Mouse (Mus musculus): ENCODE measurements around the gene Acsl6.
"Not testable (repeated sequence)": the region's sequence is repeated elsewhere in the genome, so short reads cannot be mapped to it uniquely, and the experiment has no call there.

Acsl6 gene

DNA sequence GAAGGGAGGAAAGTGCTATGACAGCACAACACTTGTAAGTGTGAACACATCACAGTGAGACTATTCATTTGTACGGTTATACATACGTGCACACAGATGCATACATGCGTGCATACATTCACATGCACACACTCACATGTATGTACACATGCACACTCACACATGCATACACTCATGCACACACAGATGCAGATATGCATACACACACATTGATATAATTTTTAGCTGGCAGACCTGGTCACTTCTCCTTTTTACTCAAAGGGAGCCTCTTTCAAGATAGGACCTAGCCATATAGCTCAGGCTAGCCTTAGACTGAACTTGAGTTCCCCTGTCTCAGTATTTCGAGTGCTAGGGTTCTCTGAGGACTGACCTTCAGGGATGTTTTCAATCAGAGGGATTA lies 87.7 kb downstream of the Acsl6 start:
- peak; percentile 18 for DNase-seq (ENCODE audit: low read depth, low spot score)

- DNase-seq (ENCODE audit: low read depth, low spot score) = no peak
Observed at GRCm38 (mm10) chr11:54396686-54397085, 93.1 kb downstream of the Acsl6 start.

- no peak for DNase-seq (ENCODE audit: low read depth, low spot score)
Observed at GRCm38 (mm10) chr11:54398058-54398457, 94.5 kb downstream of the Acsl6 start.

DNA sequence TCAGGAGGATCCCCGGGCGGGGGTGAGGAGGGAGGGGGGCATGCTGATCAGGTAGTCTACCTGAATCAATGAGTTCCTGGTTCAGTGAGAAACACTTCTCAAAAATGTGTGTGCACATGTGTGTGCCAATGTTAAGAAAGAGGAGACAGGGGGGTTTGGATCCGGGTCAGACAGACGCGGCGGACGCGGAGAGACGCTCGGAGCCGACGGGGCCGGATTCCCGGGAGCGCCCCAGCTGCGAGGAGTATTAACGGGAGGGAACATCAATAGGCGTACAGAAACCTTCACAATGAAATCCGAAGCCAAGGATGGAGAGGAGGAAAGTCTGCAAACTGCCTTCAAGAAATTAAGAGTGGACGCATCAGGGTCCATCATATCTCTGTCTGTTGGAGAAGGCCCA lies 97.2 kb downstream of the Acsl6 start:
- DNase-seq (ENCODE audit: low read depth, low spot score) = not testable (repeated sequence)

DNA sequence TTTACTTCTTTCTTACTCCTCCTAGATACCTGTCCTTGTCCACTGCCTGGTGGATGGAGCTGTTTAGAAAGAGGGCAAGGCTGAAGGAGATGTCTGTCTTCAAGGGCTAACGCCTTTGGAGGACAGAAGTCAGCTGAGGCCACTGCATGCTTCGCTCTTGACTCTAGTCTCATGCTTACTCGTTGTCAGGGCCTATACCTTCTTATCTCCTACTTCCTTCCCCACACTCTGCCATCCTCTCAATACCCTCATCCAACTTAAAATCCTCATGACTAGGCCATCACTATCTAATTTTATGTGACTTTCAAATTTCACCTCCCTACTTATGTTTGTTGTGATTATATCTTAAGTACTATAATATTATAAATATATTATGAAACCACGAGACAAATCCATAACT lies 101.3 kb downstream of the Acsl6 start:
- no peak for DNase-seq (ENCODE audit: low read depth, low spot score)

DNA sequence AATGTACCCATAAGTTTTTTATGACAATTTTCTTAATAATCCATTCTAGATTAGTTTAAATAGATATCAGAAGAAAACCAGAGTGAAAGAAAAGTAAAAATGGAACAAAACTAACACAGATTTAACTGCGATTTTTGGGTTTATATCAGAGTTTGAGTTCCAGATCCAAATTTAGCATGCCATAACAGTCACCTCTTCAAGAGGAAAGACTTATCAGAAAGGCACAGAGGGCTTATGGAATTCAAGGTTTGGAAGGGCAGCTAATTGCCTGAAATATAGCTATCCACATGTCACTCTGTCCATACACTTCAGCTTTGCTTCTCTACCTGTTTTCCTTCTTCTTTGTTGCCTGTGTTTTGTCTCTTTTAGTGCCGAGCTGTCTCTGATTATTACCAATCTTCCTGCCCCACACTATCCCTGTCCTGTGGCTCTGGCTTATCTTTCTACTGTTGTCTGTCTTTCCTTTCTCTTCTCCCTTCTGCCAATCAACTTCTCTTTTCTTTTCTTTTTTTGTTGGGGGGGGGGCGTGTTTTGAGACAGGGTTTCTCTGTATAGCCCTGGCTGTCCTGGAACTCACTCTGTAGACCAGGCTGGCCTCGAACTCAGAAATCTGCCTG lies 103.4 kb downstream of the Acsl6 start:
- DNase-seq (ENCODE audit: low read depth, low spot score) = no peak

DNA sequence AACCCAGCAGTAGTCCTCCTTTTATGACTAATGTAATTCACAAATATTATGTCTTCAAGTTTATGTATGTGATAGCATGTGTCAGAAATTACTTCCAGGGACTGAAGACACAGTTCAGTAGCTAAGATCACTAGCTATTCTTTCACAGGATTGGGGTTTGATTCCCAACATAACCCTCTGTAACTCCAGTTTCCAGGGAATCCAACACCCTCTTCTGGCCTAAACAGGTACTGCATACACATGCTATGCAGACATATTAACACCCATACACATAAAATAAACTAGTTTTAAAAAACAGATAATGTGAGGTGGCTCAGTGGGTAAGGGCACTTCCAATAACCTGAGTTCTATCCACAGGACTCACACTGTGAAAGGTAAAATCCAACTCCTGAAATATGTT lies 107.0 kb downstream of the Acsl6 start:
- peak; percentile 18 for DNase-seq (ENCODE audit: low read depth, low spot score)

GRCm38 (mm10) chr11:54413017-54413416 lies 109.4 kb downstream of the Acsl6 start:
- DNase-seq (ENCODE audit: low read depth, low spot score) = no peak
